Mouse (Mus musculus) lung, embryonic 15.5 days (tissue): ENCODE data around the gene Ush2a. TPM values are rescaled to one million over a fixed set of nuclear protein-coding genes. Genes with fewer than 3 reads are reported as not detected.

Source experiments
- ATAC-seq: fragments of 200-750 bp; cut with Nextera tagmentation; 2 replicates; pipeline ENCODE4 v1.8.0; 2017; ENCODE audit warnings: moderate number of reproducible peaks, borderline replicate concordance; ENCODE audit not compliant: low FRiP score, low TSS enrichment; ENCODE audit errors: extremely low read depth
- H3K27ac ChIP-seq: fragments of 300-500 bp; sonication (generic); 2 replicates; pipeline ENCODE4 v1.5.1; 2015; ENCODE audit warnings: moderate library complexity, mild to moderate bottlenecking, inconsistent platforms
- H3K27me3 ChIP-seq: fragments of 300-500 bp; sonication (generic); 2 replicates; pipeline ENCODE4 v1.6.1; 2015; ENCODE audit warnings: inconsistent platforms
- H3K36me3 ChIP-seq: fragments of 300-500 bp; sonication (generic); 2 replicates; pipeline ENCODE4 v1.6.1; 2015; ENCODE audit warnings: inconsistent platforms
- H3K4me1 ChIP-seq: fragments of 300-500 bp; sonication (generic); 2 replicates; pipeline ENCODE4 v1.6.1; 2015; ENCODE audit warnings: inconsistent platforms
- H3K4me2 ChIP-seq: fragments of 300-500 bp; sonication (generic); 2 replicates; pipeline ENCODE4 v1.6.1; 2015; ENCODE audit warnings: inconsistent platforms, mild to moderate bottlenecking, moderate library complexity
- H3K4me3 ChIP-seq: fragments of 300-500 bp; sonication (generic); 2 replicates; pipeline ENCODE4 v1.5.1; 2015; ENCODE audit warnings: mild to moderate bottlenecking, inconsistent platforms
- H3K9ac ChIP-seq: fragments of 300-500 bp; sonication (generic); 2 replicates; pipeline ENCODE4 v1.6.1; 2015; ENCODE audit warnings: inconsistent platforms
- H3K9me3 ChIP-seq: fragments of 300-500 bp; sonication (generic); 2 replicates; pipeline ENCODE4 v1.6.1; 2016; ENCODE audit warnings: inconsistent platforms
- WGBS: fragments of 180-500 bp; shearing (Covaris S2); methylation state at CpG from one replicate; pipeline ENCODE4 v1.1.7; 2015; 5-methylcytosine and 5-hydroxymethylcytosine counted together
- polyA plus RNA-seq: library from polyadenylated mRNA; unstranded; fragments of >200 nt; fragmentation: Nextera tagmentation; extraction: Ambion mirVana; gene quantifications from 2 replicates; pipeline ENCODE4 v1.2.1, GENCODE M21; 2015

The Ush2a gene
- polyA plus RNA-seq, 1 experiment from 2014 or later = 0.04 TPM

- Histone ChIP-seq H3K27ac (no peak overlapping the region), H3K4me2 (no peak overlapping the region), H3K9ac (no peak overlapping the region), H3K4me3 (no peak overlapping the region), H3K4me1 (no peaks in the 10 kb centered on the region), H3K36me3 (no peaks in the 10 kb centered on the region), H3K27me3 (no peaks in the 10 kb centered on the region), H3K9me3 (no peaks in the 10 kb centered on the region)
- ATAC-seq = no peak
- 82% methylated on average over 9 of the region's 9 CpGs for WGBS
These were observed 306.6 kb downstream of the Ush2a start for GRCm38 (mm10) chr1:188568295-188568961.

GRCm38 (mm10) chr1:188576246-188576747 is 314.5 kb downstream of the Ush2a start:
- H3K27ac ChIP-seq = no peak overlapping the region
- H3K27me3 ChIP-seq = no peaks in the 10 kb centered on the region
- 84% methylated on average over 8 of the region's 8 CpGs for WGBS
- no peak for ATAC-seq
- no peak overlapping the region for H3K4me2 ChIP-seq
- no peak overlapping the region for H3K9ac ChIP-seq
- H3K36me3 ChIP-seq = no peaks in the 10 kb centered on the region
- H3K4me1 ChIP-seq = no peaks in the 10 kb centered on the region
- H3K4me3 ChIP-seq = no peak overlapping the region
- H3K9me3 ChIP-seq = no peaks in the 10 kb centered on the region

DNA sequence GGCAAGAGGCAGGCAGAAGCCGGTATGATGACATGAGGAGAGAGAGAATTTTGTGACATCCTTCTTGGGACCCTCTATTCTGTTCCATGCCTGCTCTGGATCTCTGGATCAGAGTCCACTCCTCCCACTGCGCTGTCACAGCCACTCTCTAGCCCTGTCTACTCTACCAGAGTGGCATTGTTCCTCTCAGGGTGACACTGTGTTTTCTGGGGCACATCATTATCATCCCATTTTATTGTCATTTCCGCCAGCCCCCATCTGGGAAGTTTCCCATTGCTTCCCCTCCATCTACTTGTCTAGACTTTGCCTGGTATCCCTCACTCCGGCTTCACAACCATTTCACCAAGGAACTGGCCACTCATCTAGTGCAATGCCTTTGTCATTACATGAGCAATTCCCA is 315.6 kb downstream of the Ush2a start:
- ATAC-seq = no peak
- no peak overlapping the region for H3K4me2 ChIP-seq
- no peak overlapping the region for H3K27ac ChIP-seq
- H3K36me3 ChIP-seq = no peaks in the 10 kb centered on the region
- H3K4me3 ChIP-seq = no peak overlapping the region
- no peaks in the 10 kb centered on the region for H3K9me3 ChIP-seq
- no peak overlapping the region for H3K9ac ChIP-seq
- 78% methylated on average over 4 of the region's 4 CpGs for WGBS
- no peaks in the 10 kb centered on the region for H3K27me3 ChIP-seq
- H3K4me1 ChIP-seq = no peaks in the 10 kb centered on the region

DNA sequence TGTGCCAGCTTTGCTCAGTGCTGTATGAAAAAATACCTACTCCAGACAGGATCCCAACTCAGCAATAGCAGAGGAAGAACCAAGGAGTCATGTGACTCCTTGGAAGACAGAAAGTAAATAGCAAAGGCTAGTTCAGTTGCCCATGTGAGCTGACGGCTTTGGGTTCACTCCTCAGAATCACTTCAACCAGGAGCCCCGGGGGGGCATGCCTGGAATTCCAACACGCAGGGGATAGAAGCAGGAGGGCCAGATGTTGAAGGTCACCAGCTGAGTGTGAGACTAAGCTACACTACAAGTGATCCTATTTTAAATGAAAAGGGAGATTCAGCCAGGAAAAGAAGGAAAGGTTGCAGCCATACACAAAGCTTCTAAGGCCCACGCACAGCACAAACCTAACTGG is 319.3 kb downstream of the Ush2a start:
- Histone ChIP-seq H3K27ac (no peak overlapping the region), H3K27me3 (no peaks in the 10 kb centered on the region), H3K36me3 (no peaks in the 10 kb centered on the region), H3K4me3 (no peak overlapping the region), H3K9me3 (no peaks in the 10 kb centered on the region), H3K9ac (no peak overlapping the region), H3K4me1 (no peaks in the 10 kb centered on the region), H3K4me2 (no peak overlapping the region)
- ATAC-seq = no peak
- 33% methylated on average over 4 of the region's 4 CpGs for WGBS

- no peaks in the 10 kb centered on the region for H3K9me3 ChIP-seq
- no peak overlapping the region for H3K9ac ChIP-seq
- H3K4me3 ChIP-seq = no peak overlapping the region
- no peaks in the 10 kb centered on the region for H3K27me3 ChIP-seq
- no peak overlapping the region for H3K4me2 ChIP-seq
- WGBS = 72% methylated on average over 4 of the region's 4 CpGs
- no peak overlapping the region for H3K27ac ChIP-seq
- no peaks in the 10 kb centered on the region for H3K36me3 ChIP-seq
- no peak for ATAC-seq
- no peaks in the 10 kb centered on the region for H3K4me1 ChIP-seq
These were observed 333.4 kb downstream of the Ush2a start for GRCm38 (mm10) chr1:188595251-188595650.

DNA sequence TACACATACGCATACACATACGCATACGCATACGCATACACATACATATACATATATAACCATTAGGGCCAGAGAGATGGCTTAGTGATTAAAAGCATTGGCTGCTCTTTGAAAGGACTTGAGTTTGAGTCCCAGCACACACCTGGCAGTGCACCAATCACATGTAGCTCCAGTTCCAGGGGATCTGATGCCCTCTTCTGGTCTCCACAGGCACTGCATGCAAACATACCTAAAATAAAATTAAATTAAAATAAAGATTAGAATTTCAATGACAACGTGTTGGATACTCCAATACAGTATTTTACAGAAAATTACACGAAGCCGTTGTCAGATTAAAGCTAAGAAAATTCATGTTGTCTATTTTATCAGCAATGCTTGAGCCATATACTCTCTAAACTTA is 336.2 kb downstream of the Ush2a start:
- ATAC-seq = no peak
- no peaks in the 10 kb centered on the region for H3K27me3 ChIP-seq

GRCm38 (mm10) chr1:188599134-188599533 is 337.3 kb downstream of the Ush2a start:
- no peak for ATAC-seq
- no peak overlapping the region for H3K4me3 ChIP-seq
- no peaks in the 10 kb centered on the region for H3K36me3 ChIP-seq
- no peaks in the 10 kb centered on the region for H3K27me3 ChIP-seq
- no peak overlapping the region for H3K27ac ChIP-seq
- no peak overlapping the region for H3K4me2 ChIP-seq
- H3K9ac ChIP-seq = no peak overlapping the region
- 74% methylated on average over 8 of the region's 8 CpGs for WGBS
- H3K9me3 ChIP-seq = no peaks in the 10 kb centered on the region
- H3K4me1 ChIP-seq = no peaks in the 10 kb centered on the region

More for the DNA sequence above, 336.2 kb downstream of the Ush2a start:
- Histone ChIP-seq H3K36me3 (no peaks in the 10 kb centered on the region), H3K4me2 (no peak overlapping the region), H3K27ac (no peak overlapping the region), H3K4me1 (no peaks in the 10 kb centered on the region), H3K9me3 (no peaks in the 10 kb centered on the region), H3K4me3 (no peak overlapping the region), H3K9ac (no peak overlapping the region)
- 86% methylated on average over 7 of the region's 7 CpGs for WGBS

DNA sequence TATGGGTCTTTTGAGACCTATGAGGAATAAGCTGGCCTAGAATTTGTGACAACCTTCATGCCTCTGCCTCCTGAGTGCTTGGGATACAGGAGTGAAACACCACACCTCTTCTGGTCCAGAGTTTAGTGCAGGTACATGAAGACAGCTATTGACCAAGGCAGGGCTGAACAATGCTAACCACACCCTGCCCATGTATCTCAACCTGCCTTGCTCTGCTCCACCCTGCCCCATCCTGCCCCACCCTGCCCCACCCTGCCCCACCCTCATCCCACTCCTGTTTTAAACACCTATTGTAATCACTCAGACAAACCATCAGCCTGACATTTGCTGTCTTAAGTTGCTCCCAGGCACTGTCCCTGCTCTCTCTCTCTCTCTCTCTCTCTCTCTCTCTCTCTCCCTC is 344.6 kb downstream of the Ush2a start:
- no peak for ATAC-seq
- Histone ChIP-seq H3K9me3 (no peaks in the 10 kb centered on the region), H3K4me1 (no peaks in the 10 kb centered on the region), H3K36me3 (no peaks in the 10 kb centered on the region), H3K27me3 (no peaks in the 10 kb centered on the region), H3K4me2 (no peak overlapping the region), H3K9ac (no peak overlapping the region), H3K4me3 (no peak overlapping the region), H3K27ac (no peak overlapping the region)

GRCm38 (mm10) chr1:188616547-188616946 is 354.7 kb downstream of the Ush2a start:
- H3K36me3 ChIP-seq = no peaks in the 10 kb centered on the region
- H3K4me1 ChIP-seq = no peaks in the 10 kb centered on the region
- WGBS = 41% methylated on average over 5 of the region's 5 CpGs
- no peak overlapping the region for H3K4me2 ChIP-seq
- H3K27me3 ChIP-seq = no peaks in the 10 kb centered on the region
- no peak overlapping the region for H3K27ac ChIP-seq
- ATAC-seq = no peak
- no peaks in the 10 kb centered on the region for H3K9me3 ChIP-seq
- H3K9ac ChIP-seq = no peak overlapping the region
- H3K4me3 ChIP-seq = no peak overlapping the region

DNA sequence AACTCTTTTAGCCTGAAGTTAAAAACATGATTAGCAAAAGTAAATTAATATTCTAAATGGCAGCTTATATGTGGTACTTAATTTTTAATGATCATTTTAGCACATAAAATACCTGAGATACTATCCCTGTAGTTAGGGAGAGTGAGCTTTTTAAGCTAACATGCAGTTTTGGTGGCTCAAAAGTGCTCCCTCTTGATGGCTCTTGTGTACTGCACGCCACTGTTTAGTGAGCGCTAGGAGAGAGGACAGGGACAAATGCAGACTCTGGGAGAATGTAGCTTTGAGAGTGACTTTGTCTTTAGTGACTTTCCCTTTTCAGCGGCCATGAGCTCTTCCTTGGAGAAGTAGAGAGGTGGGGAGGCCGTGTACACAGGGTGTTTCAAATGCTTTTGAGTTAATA is 371.9 kb downstream of the Ush2a start:
- no peaks in the 10 kb centered on the region for H3K27me3 ChIP-seq
- no peak overlapping the region for H3K4me3 ChIP-seq
- 0 out of 2 replicates have a peak, but pooled peaks have one; percentile 23 for ATAC-seq
- H3K9ac ChIP-seq = no peak overlapping the region
- H3K27ac ChIP-seq = no peak overlapping the region
- H3K9me3 ChIP-seq = no peaks in the 10 kb centered on the region
- H3K4me2 ChIP-seq = no peak overlapping the region
- no peaks in the 10 kb centered on the region for H3K36me3 ChIP-seq
- WGBS = 29% methylated on average over 4 of the region's 4 CpGs
- no peaks in the 10 kb centered on the region for H3K4me1 ChIP-seq

DNA sequence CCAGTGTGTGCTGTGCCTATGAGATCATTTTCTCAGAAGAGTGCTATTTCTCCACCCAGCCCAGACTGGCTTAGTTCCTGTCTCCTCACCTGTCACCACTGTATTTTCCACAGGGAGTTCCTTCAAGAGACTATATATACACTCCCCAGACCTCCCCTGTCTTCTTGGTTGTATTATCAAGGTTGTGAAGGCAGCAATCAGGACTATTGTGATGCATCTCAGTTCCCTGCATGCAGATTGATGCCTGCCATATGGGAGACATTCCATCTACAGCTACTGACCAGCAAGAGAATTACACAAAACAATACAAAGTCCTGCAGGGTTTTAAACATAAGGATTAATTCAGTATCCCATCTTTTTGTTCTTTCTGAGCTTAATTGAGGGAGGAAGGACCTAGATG is 377.8 kb downstream of the Ush2a start:
- Histone ChIP-seq H3K27ac (no peak overlapping the region), H3K9me3 (no peaks in the 10 kb centered on the region), H3K27me3 (no peaks in the 10 kb centered on the region), H3K9ac (no peak overlapping the region), H3K4me2 (no peak overlapping the region), H3K36me3 (no peaks in the 10 kb centered on the region), H3K4me1 (no peaks in the 10 kb centered on the region), H3K4me3 (no peak overlapping the region)
- ATAC-seq = no peak

DNA sequence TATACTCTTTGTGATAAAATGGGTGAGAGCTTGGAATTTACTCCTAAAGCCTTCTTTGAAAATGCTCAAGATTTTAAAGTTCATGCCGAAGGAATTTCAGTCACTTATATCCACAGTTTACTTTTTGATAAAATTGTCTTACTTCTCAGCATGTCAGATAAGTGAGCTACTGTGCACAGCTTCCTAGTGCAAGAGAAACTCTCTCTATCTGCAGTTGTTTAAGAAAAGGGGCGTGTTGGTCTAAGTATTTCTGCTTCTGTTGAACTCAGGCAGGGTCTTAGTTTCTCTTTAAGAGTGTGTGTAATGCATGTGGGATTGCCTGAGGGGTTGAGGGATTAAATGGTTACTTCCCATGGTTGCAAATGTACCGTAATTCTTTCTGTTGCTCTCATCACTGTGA is 381.3 kb downstream of the Ush2a start:
- H3K9ac ChIP-seq = no peak overlapping the region
- H3K27me3 ChIP-seq = no peaks in the 10 kb centered on the region
- H3K9me3 ChIP-seq = no peaks in the 10 kb centered on the region
- peak overlapping the region; percentile 71 for H3K27ac ChIP-seq
- no peak for ATAC-seq
- no peaks in the 10 kb centered on the region for H3K36me3 ChIP-seq
- WGBS = 40% methylated on average over 3 of the region's 3 CpGs
- no peaks in the 10 kb centered on the region for H3K4me1 ChIP-seq
- H3K4me3 ChIP-seq = no peak overlapping the region
- H3K4me2 ChIP-seq = no peak overlapping the region

GRCm38 (mm10) chr1:188653001-188653400 is 391.2 kb downstream of the Ush2a start:
- no peak for ATAC-seq
- Histone ChIP-seq H3K4me3 (no peak overlapping the region), H3K36me3 (no peaks in the 10 kb centered on the region), H3K9ac (no peak overlapping the region), H3K9me3 (no peaks in the 10 kb centered on the region), H3K27me3 (no peaks in the 10 kb centered on the region), H3K4me2 (no peak overlapping the region), H3K27ac (no peak overlapping the region), H3K4me1 (no peaks in the 10 kb centered on the region)
- 70% methylated on average over 3 of the region's 3 CpGs for WGBS
